17 mouse cellular contexts compared by ENCODE assay signal in the genomic region with DNA sequence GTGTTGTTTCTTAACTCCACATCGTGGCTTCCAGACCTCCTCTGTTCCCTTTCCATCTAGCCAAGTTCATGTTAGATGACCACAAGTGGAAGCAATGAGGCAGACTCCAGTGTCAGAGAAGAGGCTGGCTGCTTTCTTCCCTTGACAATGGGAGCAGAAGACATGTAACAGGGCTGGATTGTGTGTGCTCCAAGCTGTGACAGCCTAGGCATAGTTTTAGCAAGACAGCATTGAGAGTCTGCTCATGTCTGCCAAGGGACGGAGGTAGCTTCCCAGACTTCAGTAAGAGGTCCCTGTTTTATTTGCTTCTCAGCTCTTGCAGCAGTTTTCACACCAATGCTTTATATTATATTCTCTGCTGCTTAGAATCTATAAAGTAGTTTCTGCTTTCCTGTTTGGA. TPM values are rescaled to one million over a fixed set of nuclear protein-coding genes. Genes with fewer than 3 reads are reported as not detected.
DNase-seq lines count a peak whose midpoint lies in the region; ATAC-seq and TF ChIP-seq lines count a peak whose summit lies in the region.
"Had no signal": no experiment of that assay in that cellular context is flagged by ENCODE, and none has a peak within 500 bp of the region (broad histone marks: within the 10 kb centered on the region; RNA-seq: fewer than 3 reads in every experiment).

No protein-coding gene starts in this region.

- no peak for ATAC-seq in hindbrain, embryonic 16.5 days
- ATAC-seq in lung, embryonic 14.5 days (ENCODE audit: insufficient read depth), result no peak
- no peak for ATAC-seq in intestine, embryonic 16.5 days
- no peak for ATAC-seq in CD4-positive, CD25-positive, alpha-beta regulatory T cell, adult 4 months

- H3K4me3 ChIP-seq in hindbrain, embryonic 16.5 days (ENCODE audit: low read length), result no peak overlapping the region
- no peak overlapping the region for H3K4me3 ChIP-seq in hindbrain, embryonic 10.5 days
- H3K4me3 ChIP-seq in lung, embryonic 14.5 days (ENCODE audit: low read depth, low read length), result no peak overlapping the region
- H3K4me3 ChIP-seq in intestine, embryonic 16.5 days (ENCODE audit: low read length), result no peak overlapping the region
- H3K4me3 ChIP-seq: midbrain, embryonic 10.5 days had no signal

- 72% methylated on average over 2 of the region's 2 CpGs for WGBS in hindbrain, embryonic 16.5 days
- 91% methylated on average over 2 of the region's 2 CpGs for WGBS in hindbrain, embryonic 10.5 days
- 45% methylated on average over 2 of the region's 2 CpGs for WGBS in lung, embryonic 14.5 days
- WGBS in intestine, embryonic 16.5 days, result 80% methylated on average over 2 of the region's 2 CpGs

- no peak for TF ChIP-seq CTCF in lung, embryonic 14.5 days (IDR thresholded peaks at IDR 0.05; ENCODE audit: low read depth)
- TF ChIP-seq CTCF in brain, embryonic 14.5 days (IDR thresholded peaks at IDR 0.05; ENCODE audit: borderline replicate concordance, extremely low read depth, insufficient read depth, insufficient read length), result no peak

- no peaks in the 10 kb centered on the region for H3K9me3 ChIP-seq in hindbrain, embryonic 16.5 days (ENCODE audit: control insufficient read depth, low read length)
- no peaks in the 10 kb centered on the region for H3K9me3 ChIP-seq in hindbrain, embryonic 10.5 days
- no peaks in the 10 kb centered on the region for H3K9me3 ChIP-seq in lung, embryonic 14.5 days (ENCODE audit: low read depth, low read length)
- H3K9me3 ChIP-seq in intestine, embryonic 16.5 days (ENCODE audit: control insufficient read depth, low read length), result no peaks in the 10 kb centered on the region
- H3K9me3 ChIP-seq: midbrain, embryonic 10.5 days had no signal

- H3K27ac ChIP-seq in hindbrain, embryonic 16.5 days (ENCODE audit: low read depth, low read length), result peak overlapping the region; percentile 44; the same call in 1 of the 2 replicates
- H3K27ac ChIP-seq in hindbrain, embryonic 10.5 days, result no peak overlapping the region
- peak overlapping the region; percentile 47; the same call in 1 of the 2 replicates for H3K27ac ChIP-seq in lung, embryonic 14.5 days (ENCODE audit: low read depth)
- H3K27ac ChIP-seq in intestine, embryonic 16.5 days (ENCODE audit: low read length), result peak overlapping the region; percentile 38; the same call in 1 of the 2 replicates
- H3K27ac ChIP-seq: macrophage; midbrain, embryonic 10.5 days had no signal

- no peak overlapping the region for H3K9ac ChIP-seq in hindbrain, embryonic 16.5 days (ENCODE audit: low read depth, low read length)
- H3K9ac ChIP-seq in lung, embryonic 14.5 days, result no peak overlapping the region
- no peak overlapping the region for H3K9ac ChIP-seq in intestine, embryonic 16.5 days (ENCODE audit: low read depth, low read length)

- no peaks in the 10 kb centered on the region for H3K27me3 ChIP-seq in hindbrain, embryonic 16.5 days (replicated peaks; ENCODE audit: control insufficient read depth, insufficient read depth, low read length)
- no peaks in the 10 kb centered on the region for H3K27me3 ChIP-seq in hindbrain, embryonic 10.5 days (ENCODE audit: insufficient read depth, poor library complexity, severe bottlenecking)
- H3K27me3 ChIP-seq in lung, embryonic 14.5 days (ENCODE audit: insufficient read depth, low read length), result no peaks in the 10 kb centered on the region
- no peaks in the 10 kb centered on the region for H3K27me3 ChIP-seq in intestine, embryonic 16.5 days (replicated peaks; ENCODE audit: control insufficient read depth, insufficient read depth, low read length)

- H3K4me1 ChIP-seq in hindbrain, embryonic 16.5 days (ENCODE audit: control insufficient read depth, insufficient read depth, low read depth, low read length), result peaks cover 2% of the 10 kb centered on the region
- H3K4me1 ChIP-seq in hindbrain, embryonic 10.5 days (replicated peaks), result 0 out of 2 replicates have a peak, but pooled peaks cover 5% of the 10 kb centered on the region
- H3K4me1 ChIP-seq in lung, embryonic 14.5 days (ENCODE audit: insufficient read depth), result peaks cover 18% of the 10 kb centered on the region
- H3K4me1 ChIP-seq in intestine, embryonic 16.5 days (ENCODE audit: control insufficient read depth, insufficient read depth, low read length), result peaks cover 17% of the 10 kb centered on the region

- no peak for DNase-seq in hindbrain, embryonic 10.5 days (ENCODE audit: low spot score)
- no peak for DNase-seq in lung, embryonic 14.5 days
- DNase-seq in lung, adult 18-20 months, result no peak
- peak; percentile 46 for DNase-seq in brain, embryonic 14.5 days (ENCODE audit: low read depth)
- no peak for DNase-seq in cerebellum, adult 18-20 months
- DNase-seq: adrenal gland, adult 2 months; B cell, adult 2 months; heart, postnatal 10 days; lung, adult 2 months; thymus, postnatal 36 days had no signal

- H3K36me3 ChIP-seq in hindbrain, embryonic 16.5 days (ENCODE audit: control insufficient read depth, insufficient read depth, low read length), result no peaks in the 10 kb centered on the region
- H3K36me3 ChIP-seq in hindbrain, embryonic 10.5 days, result no peaks in the 10 kb centered on the region
- no peaks in the 10 kb centered on the region for H3K36me3 ChIP-seq in lung, embryonic 14.5 days (ENCODE audit: insufficient read depth)
- no peaks in the 10 kb centered on the region for H3K36me3 ChIP-seq in intestine, embryonic 16.5 days (ENCODE audit: control insufficient read depth, insufficient read depth, low read length)
- H3K36me3 ChIP-seq: midbrain, embryonic 10.5 days had no signal

- TF ChIP-seq POLR2A in brain, embryonic 14.5 days (IDR thresholded peaks at IDR 0.05; ENCODE audit: borderline replicate concordance, extremely low read depth, insufficient read depth, insufficient read length, poor library complexity, severe bottlenecking), result no peak

- no peak overlapping the region for H3K4me2 ChIP-seq in hindbrain, embryonic 16.5 days (ENCODE audit: low read length)
- H3K4me2 ChIP-seq in lung, embryonic 14.5 days, result no peak overlapping the region
- H3K4me2 ChIP-seq in intestine, embryonic 16.5 days (ENCODE audit: low read depth, low read length), result no peak overlapping the region
- H3K4me2 ChIP-seq: heart, embryonic 11.5 days; liver, embryonic 11.5 days had no signal

RNA-seq across cellular contexts. Expression of gene Tril, which starts 33.6 kb away (rescaled TPM):
- 21.4 and 21.7 TPM in 2 replicates for polyA plus RNA-seq in hindbrain, embryonic 16.5 days (2015; fragmentation: Nextera tagmentation; extraction: Ambion mirVana)
- polyA plus RNA-seq in hindbrain, embryonic 10.5 days (2016; fragmentation: Nextera tagmentation; extraction: Ambion mirVana), result 30.8 and 32.4 TPM in 2 replicates
- 59.3 and 66.6 TPM in 2 replicates for polyA plus RNA-seq in lung, embryonic 14.5 days (2014; fragmentation: Nextera tagmentation; extraction: Ambion mirVana)
- 8.0 and 15.5 TPM in 2 replicates for polyA plus RNA-seq in brain, embryonic 14.5 days (2012; rRNA removed)
- polyA plus RNA-seq in intestine, embryonic 16.5 days (2015; fragmentation: Nextera tagmentation; extraction: Ambion mirVana), result 10.2 and 11.2 TPM in 2 replicates
- not detected for polyA plus RNA-seq in CD4-positive, CD25-positive, alpha-beta regulatory T cell, adult 4 months (2017; shearing (Covaris generic))
- polyA plus RNA-seq: macrophage had no signal
